Mouse (Mus musculus) hindbrain, embryonic 11.5 days (tissue): ENCODE results near the gene Ugt1a9. TPM values are rescaled to one million over a fixed set of nuclear protein-coding genes. Genes with fewer than 3 reads are reported as not detected.

Experiments used
- ATAC-seq: fragments of 200-750 bp; cut with Nextera tagmentation; 2 replicates; pipeline ENCODE4 v1.8.0; 2017; ENCODE audit warnings: mild to moderate bottlenecking, moderate TSS enrichment, moderate library complexity; ENCODE audit not compliant: low FRiP score
- DNase-seq: peaks from one replicate; pipeline ENCODE4 v3.0.0-alpha.2; 2015; ENCODE audit warnings: low spot score
- H3K27ac ChIP-seq: fragments of 300-500 bp; sonication (generic); 2 replicates; pipeline ENCODE4 v1.5.1; 2014; ENCODE audit warnings: mild to moderate bottlenecking, low read depth, low read length
- H3K27me3 ChIP-seq: fragments of 300-500 bp; sonication (generic); 2 replicates; pipeline ENCODE4 v1.6.1; 2014; ENCODE audit warnings: mild to moderate bottlenecking, low read length, moderate library complexity, mixed read lengths; ENCODE audit not compliant: control insufficient read depth, insufficient read depth
- H3K36me3 ChIP-seq: fragments of 300-500 bp; sonication (generic); 2 replicates; pipeline ENCODE4 v1.6.1; 2014; ENCODE audit warnings: mild to moderate bottlenecking, low read length, moderate library complexity, mixed read lengths; ENCODE audit not compliant: control insufficient read depth, insufficient read depth
- H3K4me1 ChIP-seq: fragments of 300-500 bp; sonication (generic); replicated peaks from 2 replicates; pipeline ENCODE4 v1.6.1; 2014; ENCODE audit warnings: low read length, mixed read lengths; ENCODE audit not compliant: control insufficient read depth, insufficient read depth
- H3K4me2 ChIP-seq: fragments of 300-500 bp; sonication (generic); replicated peaks from 2 replicates; pipeline ENCODE4 v1.6.1; 2014; ENCODE audit warnings: mild to moderate bottlenecking, low read depth, low read length
- H3K4me3 ChIP-seq: fragments of 300-500 bp; sonication (generic); 2 replicates; pipeline ENCODE4 v1.5.1; 2014; ENCODE audit warnings: low read depth, low read length
- H3K9ac ChIP-seq: fragments of 300-500 bp; sonication (generic); 2 replicates; pipeline ENCODE4 v1.6.1; 2014; ENCODE audit warnings: low read depth, low read length
- H3K9me3 ChIP-seq: fragments of 300-500 bp; sonication (generic); 2 replicates; pipeline ENCODE4 v1.6.1; 2016; ENCODE audit warnings: low read length; ENCODE audit not compliant: control insufficient read depth
- WGBS: fragments of 180-500 bp; shearing (Covaris S2); extraction: QIAGEN DNeasy Blood & Tissue Kit; methylation state at CpG from one replicate; pipeline ENCODE4 v1.1.7; 2014; 5-methylcytosine and 5-hydroxymethylcytosine counted together
- polyA plus RNA-seq: library from polyadenylated mRNA; unstranded; fragments of >200 nt; fragmentation: Nextera tagmentation; extraction: Ambion mirVana; gene quantifications from 2 replicates; pipeline ENCODE4 v1.2.1, GENCODE M21; 2014

Ugt1a9 gene
- polyA plus RNA-seq, 1 experiment from 2014 or later, result not detected

GRCm38 (mm10) chr1:88248658-88249057 lies 178.1 kb downstream of the Ugt1a9 start:
- H3K36me3 ChIP-seq, result no peaks in the 10 kb centered on the region
- H3K27me3 ChIP-seq, result no peaks in the 10 kb centered on the region
- H3K4me2 ChIP-seq, result no peak overlapping the region
- H3K27ac ChIP-seq, result no peak overlapping the region
- H3K9ac ChIP-seq, result no peak overlapping the region
- H3K9me3 ChIP-seq, result peaks cover 93% of the 10 kb centered on the region
- no peak for DNase-seq
- H3K4me1 ChIP-seq, result no peaks in the 10 kb centered on the region
- no peak overlapping the region for H3K4me3 ChIP-seq
- no peak for ATAC-seq
- WGBS, result 74% methylated on average over 4 of the region's 4 CpGs

GRCm38 (mm10) chr1:88249596-88249995 lies 179.0 kb downstream of the Ugt1a9 start:
- ATAC-seq, result no peak
- Histone ChIP-seq H3K4me3 (no peak overlapping the region), H3K27ac (no peak overlapping the region), H3K9me3 (peaks cover 93% of the 10 kb centered on the region), H3K4me1 (no peaks in the 10 kb centered on the region), H3K9ac (no peak overlapping the region), H3K27me3 (no peaks in the 10 kb centered on the region), H3K36me3 (no peaks in the 10 kb centered on the region), H3K4me2 (no peak overlapping the region)
- 82% methylated on average over 7 of the region's 7 CpGs for WGBS
- DNase-seq, result no peak

- Histone ChIP-seq H3K9ac (no peak overlapping the region), H3K4me3 (no peak overlapping the region), H3K27me3 (no peaks in the 10 kb centered on the region), H3K9me3 (peaks cover 93% of the 10 kb centered on the region), H3K4me2 (no peak overlapping the region), H3K36me3 (no peaks in the 10 kb centered on the region), H3K27ac (no peak overlapping the region), H3K4me1 (no peaks in the 10 kb centered on the region)
- ATAC-seq, result no peak
- WGBS, result 80% methylated on average over 5 of the region's 5 CpGs
- no peak for DNase-seq
Observed at GRCm38 (mm10) chr1:88250023-88250422, 179.4 kb downstream of the Ugt1a9 start.

- WGBS, result 78% methylated on average over 8 of the region's 8 CpGs
- Histone ChIP-seq H3K4me1 (no peaks in the 10 kb centered on the region), H3K27ac (no peak overlapping the region), H3K9ac (no peak overlapping the region), H3K4me3 (no peak overlapping the region), H3K9me3 (peaks cover 93% of the 10 kb centered on the region), H3K36me3 (peaks cover 6% of the 10 kb centered on the region; the same call in 1 of the 2 replicates), H3K4me2 (no peak overlapping the region), H3K27me3 (no peaks in the 10 kb centered on the region)
- ATAC-seq (no peak), DNase-seq (no peak)
Observed at GRCm38 (mm10) chr1:88253106-88253505, 182.5 kb downstream of the Ugt1a9 start.

- no peak for ATAC-seq
- no peak overlapping the region for H3K4me2 ChIP-seq
- 74% methylated on average over 6 of the region's 6 CpGs for WGBS
Observed at GRCm38 (mm10) chr1:88253540-88253939, 182.9 kb downstream of the Ugt1a9 start.

GRCm38 (mm10) chr1:88254793-88255465 lies 184.3 kb downstream of the Ugt1a9 start:
- Histone ChIP-seq H3K27ac (no peak overlapping the region), H3K9ac (no peak overlapping the region), H3K4me1 (no peaks in the 10 kb centered on the region), H3K9me3 (peaks cover 81% of the 10 kb centered on the region), H3K36me3 (peaks cover 8% of the 10 kb centered on the region; the same call in 1 of the 2 replicates), H3K27me3 (no peaks in the 10 kb centered on the region), H3K4me3 (no peak overlapping the region), H3K4me2 (no peak overlapping the region)
- WGBS, result 87% methylated on average over 12 of the region's 12 CpGs
- no peak for ATAC-seq
- DNase-seq, result no peak

More at GRCm38 (mm10) chr1:88253540-88253939, 182.9 kb downstream of the Ugt1a9 start:
- no peak overlapping the region for H3K4me3 ChIP-seq
- H3K27ac ChIP-seq, result no peak overlapping the region
- no peak overlapping the region for H3K9ac ChIP-seq
- peaks cover 89% of the 10 kb centered on the region for H3K9me3 ChIP-seq
- no peaks in the 10 kb centered on the region for H3K4me1 ChIP-seq
- H3K27me3 ChIP-seq, result no peaks in the 10 kb centered on the region
- no peak for DNase-seq
- H3K36me3 ChIP-seq, result peaks cover 6% of the 10 kb centered on the region; the same call in 1 of the 2 replicates

- H3K4me2 ChIP-seq, result no peak overlapping the region
- H3K4me1 ChIP-seq, result no peaks in the 10 kb centered on the region
- H3K36me3 ChIP-seq, result peaks cover 8% of the 10 kb centered on the region; the same call in 1 of the 2 replicates
- 57% methylated on average over 2 of the region's 2 CpGs for WGBS
- no peak overlapping the region for H3K4me3 ChIP-seq
- peaks cover 77% of the 10 kb centered on the region for H3K9me3 ChIP-seq
- no peaks in the 10 kb centered on the region for H3K27me3 ChIP-seq
- H3K27ac ChIP-seq, result no peak overlapping the region
- no peak overlapping the region for H3K9ac ChIP-seq
- no peak for DNase-seq
- ATAC-seq, result no peak
Observed at GRCm38 (mm10) chr1:88255466-88255857, 184.9 kb downstream of the Ugt1a9 start.

GRCm38 (mm10) chr1:88255989-88256754 lies 185.6 kb downstream of the Ugt1a9 start:
- Histone ChIP-seq H3K27ac (no peak overlapping the region), H3K27me3 (no peaks in the 10 kb centered on the region), H3K36me3 (peaks cover 10% of the 10 kb centered on the region), H3K9ac (no peak overlapping the region), H3K4me2 (no peak overlapping the region), H3K4me3 (no peak overlapping the region), H3K9me3 (peaks cover 77% of the 10 kb centered on the region), H3K4me1 (no peaks in the 10 kb centered on the region)
- WGBS, result 82% methylated on average over 13 of the region's 13 CpGs
- no peak for ATAC-seq
- no peak for DNase-seq
